In genomic region chr17:8203487-8203886, GRCm38 (mm10) we compare ENCODE assay signal across 23 mouse cellular contexts. TPM values are rescaled to one million over a fixed set of nuclear protein-coding genes. Genes with fewer than 3 reads are reported as not detected.
"Had no signal": no experiment of that assay in that cellular context is flagged by ENCODE, and none has a peak within 500 bp of the region (broad histone marks: within the 10 kb centered on the region; RNA-seq: fewer than 3 reads in every experiment).

No protein-coding gene starts in this region.

- H3K4me2 ChIP-seq: liver, embryonic 15.5 days; midbrain, embryonic 11.5 days; midbrain, embryonic 13.5 days; midbrain, embryonic 15.5 days; neural tube, embryonic 13.5 days; neural tube, embryonic 15.5 days had no signal

- DNase-seq: liver, postnatal 0 days; lung, adult 2 months; lung, postnatal 10 days; retina, postnatal 1 day; right cerebral cortex, adult 18-20 months; right cerebral cortex, postnatal 25 days; right cerebral cortex, postnatal 4 days; spleen, adult 18-20 months; thymus, adult 18-20 months; thymus, postnatal 14 days; thymus, postnatal 36 days had no signal

- H3K4me3 ChIP-seq: liver, embryonic 15.5 days; megakaryocyte, embryonic 14.5 days; midbrain, embryonic 13.5 days; midbrain, embryonic 15.5 days; neural tube, embryonic 13.5 days; neural tube, embryonic 15.5 days had no signal

- ATAC-seq: liver, postnatal 0 days; midbrain, embryonic 13.5 days; midbrain, embryonic 15.5 days had no signal

- H3K4me1 ChIP-seq: liver, embryonic 15.5 days; midbrain, embryonic 13.5 days; midbrain, embryonic 15.5 days; neural tube, embryonic 13.5 days; neural tube, embryonic 15.5 days had no signal

- H3K9ac ChIP-seq: liver, embryonic 15.5 days; liver, postnatal 0 days; midbrain, embryonic 13.5 days; midbrain, embryonic 15.5 days; neural tube, embryonic 13.5 days; neural tube, embryonic 15.5 days had no signal

- H3K27me3 ChIP-seq: liver, embryonic 15.5 days; midbrain, embryonic 13.5 days; midbrain, embryonic 15.5 days; neural tube, embryonic 13.5 days; neural tube, embryonic 15.5 days had no signal

- H3K27ac ChIP-seq: liver, embryonic 15.5 days; macrophage; midbrain, embryonic 13.5 days; midbrain, embryonic 15.5 days; neural tube, embryonic 13.5 days; neural tube, embryonic 15.5 days had no signal

- H3K9me3 ChIP-seq: liver, embryonic 15.5 days; megakaryocyte, embryonic 14.5 days; midbrain, embryonic 13.5 days; midbrain, embryonic 15.5 days; neural tube, embryonic 13.5 days; neural tube, embryonic 15.5 days had no signal

- H3K36me3 ChIP-seq: liver, embryonic 15.5 days; midbrain, embryonic 13.5 days; midbrain, embryonic 15.5 days; neural tube, embryonic 13.5 days; neural tube, embryonic 15.5 days had no signal

RNA-seq across cellular contexts. Expression of gene Ccr6, which starts 32.4 kb away (rescaled TPM):
- total RNA-seq: megakaryocyte progenitor cell, adult 5-6 weeks; midbrain, postnatal 0 days had no signal
- polyA plus RNA-seq: liver, embryonic 15.5 days; macrophage; midbrain, embryonic 13.5 days; midbrain, embryonic 15.5 days; midbrain, postnatal 0 days; neural tube, embryonic 11.5 days; neural tube, embryonic 13.5 days; neural tube, embryonic 15.5 days had no signal

RNA-seq across cellular contexts. Expression of gene Gm49673, which starts 55.9 kb away (rescaled TPM):
- total RNA-seq: megakaryocyte progenitor cell, adult 5-6 weeks had no signal
- polyA plus RNA-seq: liver, embryonic 15.5 days; liver, postnatal 0 days; lung, embryonic 16.5 days; macrophage; midbrain, embryonic 11.5 days had no signal
